Mouse (Mus musculus): ENCODE results near the gene Spindoc.
A peak's percentile ranks its signal among the peaks of the same experiment; 100 is the strongest.

Spindoc gene

GRCm38 (mm10) chr19:7382903-7383865 is at the start of gene Spindoc:
Gene Spindoc (minus strand): TSS chr19:7382994.
- peak; percentile 97 to 98 for DNase-seq (ENCODE audit: low spot score in 2 of 2)

- DNase-seq (ENCODE audit: low spot score in 2 of 2), result no peak
Observed at GRCm38 (mm10) chr19:7425398-7425775, 42.6 kb upstream of the Spindoc start.

- DNase-seq (ENCODE audit: low spot score in 2 of 2), result no peak
Observed at GRCm38 (mm10) chr19:7424590-7425397, 42.0 kb upstream of the Spindoc start.

GRCm38 (mm10) chr19:7424131-7424530 is 41.3 kb upstream of the Spindoc start:
- DNase-seq (ENCODE audit: low spot score in 2 of 2), result no peak

- no peak for DNase-seq (ENCODE audit: low spot score in 2 of 2)
Observed at GRCm38 (mm10) chr19:7423656-7424030, 40.8 kb upstream of the Spindoc start.

GRCm38 (mm10) chr19:7423028-7423655 is 40.3 kb upstream of the Spindoc start:
- DNase-seq (ENCODE audit: low spot score in 2 of 2), result peak; percentile 64 to 66

- DNase-seq (ENCODE audit: low spot score in 2 of 2), result peak in 1 of 2 experiments; percentile 19
Observed at GRCm38 (mm10) chr19:7422656-7423027, 39.8 kb upstream of the Spindoc start.

GRCm38 (mm10) chr19:7421602-7422591 is 39.1 kb upstream of the Spindoc start:
- DNase-seq (ENCODE audit: low spot score in 2 of 2), result peak; percentile 43 to 58

- no peak for DNase-seq (ENCODE audit: low spot score in 2 of 2)
Observed at GRCm38 (mm10) chr19:7420841-7421601, 38.2 kb upstream of the Spindoc start.

GRCm38 (mm10) chr19:7420108-7420507 is 37.3 kb upstream of the Spindoc start:
- DNase-seq (ENCODE audit: low spot score in 2 of 2), result no peak

- DNase-seq (ENCODE audit: low spot score in 2 of 2), result no peak
Observed at GRCm38 (mm10) chr19:7419134-7419533, 36.3 kb upstream of the Spindoc start.

- DNase-seq (ENCODE audit: low spot score in 2 of 2), result peak in 1 of 2 experiments; percentile 75
Observed at GRCm38 (mm10) chr19:7417911-7418849, 35.4 kb upstream of the Spindoc start.

- DNase-seq (ENCODE audit: low spot score in 2 of 2), result peak; percentile 55 to 66
Observed at GRCm38 (mm10) chr19:7416834-7417735, 34.3 kb upstream of the Spindoc start, which contains the start of gene 2700081O15Rik. Gene 2700081O15Rik (plus strand): TSS chr19:7417625.

- no peak for DNase-seq (ENCODE audit: low spot score in 2 of 2)
Observed at GRCm38 (mm10) chr19:7415916-7416833, 33.4 kb upstream of the Spindoc start.

GRCm38 (mm10) chr19:7412361-7412760 is 29.6 kb upstream of the Spindoc start:
- no peak for DNase-seq (ENCODE audit: low spot score in 2 of 2)

GRCm38 (mm10) chr19:7404623-7405229 is 21.9 kb upstream of the Spindoc start:
- DNase-seq (ENCODE audit: low spot score in 2 of 2), result no peak

Data from frontal cortex, postnatal 25 days (tissue).